Mouse (Mus musculus): Measurements from ENCODE around the gene Gripap1.
A peak's percentile ranks its signal among the peaks of the same experiment; 100 is the strongest.

Gene Gripap1

DNA sequence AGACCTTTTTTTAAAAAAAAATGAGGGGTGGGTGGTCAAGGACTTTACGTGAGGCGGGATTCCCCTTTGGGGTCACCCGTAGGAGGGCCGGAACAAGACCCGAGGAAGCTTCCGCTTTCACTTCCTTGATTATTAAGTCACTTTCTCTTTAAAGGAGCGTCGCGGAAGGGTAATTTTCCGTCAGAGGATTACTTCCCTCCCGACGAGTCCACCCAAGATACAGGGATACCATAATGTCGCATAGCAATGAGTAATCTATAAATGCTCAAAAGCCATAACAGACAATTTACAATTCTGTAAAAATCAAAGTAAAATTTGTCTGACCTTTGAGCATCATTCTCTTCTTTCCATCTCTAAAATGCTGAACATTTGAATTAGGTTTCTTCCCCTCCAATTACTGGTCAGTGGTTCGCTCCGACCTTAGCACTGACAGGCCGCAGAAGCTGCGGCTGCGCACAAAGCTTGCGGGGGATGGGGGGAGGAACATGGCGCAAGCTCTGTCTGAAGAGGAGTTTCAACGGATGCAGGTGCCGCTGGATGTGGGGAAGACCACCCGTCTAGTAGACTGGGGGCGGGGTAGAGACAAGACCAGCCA lies at the start of gene Gripap1:
Gene Gripap1 (plus strand): TSS at position 224 of the 595 bp plus-strand sequence.
- peak; percentile 83 for DNase-seq

DNA sequence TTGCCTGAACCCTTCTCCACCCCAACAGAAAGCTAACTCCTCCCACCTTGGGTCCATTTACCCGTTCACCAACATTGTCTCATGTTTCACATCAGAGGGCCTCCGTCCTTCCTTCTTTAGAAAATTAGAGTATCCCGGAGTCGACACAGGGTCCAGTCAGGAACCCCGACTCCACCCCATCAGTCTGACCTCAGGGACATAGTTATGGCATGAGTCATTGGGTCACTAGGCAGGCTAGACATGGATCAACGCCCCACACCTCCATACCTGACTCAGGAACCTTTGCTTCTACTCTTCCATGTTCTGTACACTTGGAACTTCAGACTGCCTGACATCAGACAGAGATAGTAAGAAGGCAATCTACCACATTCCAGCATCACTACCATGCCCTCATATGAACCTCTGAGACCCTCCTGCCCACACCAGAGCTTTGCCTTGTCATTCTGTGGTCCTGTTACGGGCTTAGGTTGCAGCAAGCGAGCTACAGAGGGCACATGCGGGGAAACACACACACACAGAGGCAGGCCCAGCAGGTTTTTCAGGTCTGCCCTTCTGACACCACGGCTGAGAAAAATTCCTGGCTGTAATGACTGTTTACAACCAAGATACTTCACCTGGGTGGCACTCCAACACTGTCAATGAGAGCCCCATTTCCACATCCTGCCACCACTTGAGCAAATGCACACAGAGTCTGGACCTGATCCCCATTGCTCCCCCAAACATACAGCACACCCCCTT lies 49.3 kb upstream of the Gripap1 start:
- DNase-seq = peak; percentile 38

DNA sequence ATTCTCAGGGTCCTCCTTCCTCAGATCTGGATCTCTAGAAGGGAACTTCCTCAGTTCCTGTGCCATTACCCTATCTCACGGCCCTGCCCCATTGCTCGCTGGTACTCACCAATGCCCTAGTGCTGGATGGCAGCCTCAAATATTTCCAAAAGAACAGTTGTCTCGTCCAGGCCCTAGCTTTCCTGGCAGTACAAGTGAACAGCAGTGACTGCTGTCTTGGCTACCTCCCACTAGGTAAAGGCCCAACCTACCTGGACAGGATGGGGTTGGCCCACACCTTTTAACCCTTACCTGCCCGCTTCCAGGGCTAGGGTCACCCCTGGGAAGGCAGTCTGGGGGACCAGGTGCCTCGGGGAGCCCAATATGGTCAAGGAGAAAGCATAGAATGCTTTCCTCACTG lies 48.5 kb upstream of the Gripap1 start:
- DNase-seq = no peak

DNA sequence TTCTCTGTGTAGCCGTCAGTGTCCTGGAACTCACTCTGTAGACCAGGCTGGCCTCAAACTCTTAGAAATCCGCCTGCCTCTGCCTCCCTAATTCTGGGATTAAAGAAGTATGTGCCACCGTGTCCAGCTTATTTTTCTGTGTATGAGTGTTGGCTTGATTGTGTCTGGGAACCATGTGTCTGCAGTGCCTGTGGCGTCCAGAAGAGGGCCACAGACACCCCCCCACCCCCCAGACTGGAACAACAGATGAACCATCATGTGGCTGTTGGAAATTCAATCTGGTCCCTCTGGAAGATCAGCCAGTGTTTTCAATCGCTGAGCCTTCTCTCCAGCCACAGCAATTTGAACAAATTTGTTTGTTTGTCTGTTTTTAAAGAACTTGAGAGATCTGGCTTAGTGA lies 46.1 kb upstream of the Gripap1 start:
- no peak for DNase-seq

DNA sequence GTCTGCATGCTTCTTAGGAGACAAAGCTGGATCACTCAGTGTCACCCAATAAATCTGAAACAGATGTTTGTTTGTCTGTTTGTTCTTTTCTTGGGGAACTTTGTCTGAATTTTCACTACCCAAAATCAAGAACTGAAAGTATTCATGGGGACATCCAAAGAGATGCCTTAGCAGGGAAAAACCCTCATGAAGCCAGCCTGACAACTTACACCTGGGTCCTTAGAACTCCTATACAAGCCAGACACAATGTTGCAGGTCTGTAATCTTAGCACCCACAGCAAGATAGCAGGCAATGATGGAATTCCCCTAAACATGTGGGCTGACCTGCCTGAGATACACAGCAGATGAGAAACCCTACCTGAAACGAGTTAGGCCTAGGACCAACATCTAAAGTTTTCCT lies 44.6 kb upstream of the Gripap1 start:
- DNase-seq = no peak

DNA sequence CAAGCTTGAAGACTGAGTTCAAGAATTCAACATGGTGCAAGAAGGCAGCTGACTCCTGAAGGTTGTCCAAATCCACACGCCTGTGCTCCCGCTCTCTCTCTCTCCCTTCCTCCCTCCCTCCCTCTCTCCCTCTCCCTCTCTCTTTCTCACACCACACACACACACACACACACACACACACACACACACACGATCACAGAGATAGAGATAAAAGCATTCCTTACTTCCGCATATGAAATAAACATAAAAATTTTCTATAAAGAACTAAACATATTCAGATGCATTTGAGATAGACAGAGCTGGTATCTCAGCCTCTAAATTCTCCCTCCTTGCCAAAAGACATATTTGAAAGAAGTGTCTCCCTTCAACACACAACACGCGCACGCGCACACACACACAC lies 44.1 kb upstream of the Gripap1 start:
- no peak for DNase-seq

DNA sequence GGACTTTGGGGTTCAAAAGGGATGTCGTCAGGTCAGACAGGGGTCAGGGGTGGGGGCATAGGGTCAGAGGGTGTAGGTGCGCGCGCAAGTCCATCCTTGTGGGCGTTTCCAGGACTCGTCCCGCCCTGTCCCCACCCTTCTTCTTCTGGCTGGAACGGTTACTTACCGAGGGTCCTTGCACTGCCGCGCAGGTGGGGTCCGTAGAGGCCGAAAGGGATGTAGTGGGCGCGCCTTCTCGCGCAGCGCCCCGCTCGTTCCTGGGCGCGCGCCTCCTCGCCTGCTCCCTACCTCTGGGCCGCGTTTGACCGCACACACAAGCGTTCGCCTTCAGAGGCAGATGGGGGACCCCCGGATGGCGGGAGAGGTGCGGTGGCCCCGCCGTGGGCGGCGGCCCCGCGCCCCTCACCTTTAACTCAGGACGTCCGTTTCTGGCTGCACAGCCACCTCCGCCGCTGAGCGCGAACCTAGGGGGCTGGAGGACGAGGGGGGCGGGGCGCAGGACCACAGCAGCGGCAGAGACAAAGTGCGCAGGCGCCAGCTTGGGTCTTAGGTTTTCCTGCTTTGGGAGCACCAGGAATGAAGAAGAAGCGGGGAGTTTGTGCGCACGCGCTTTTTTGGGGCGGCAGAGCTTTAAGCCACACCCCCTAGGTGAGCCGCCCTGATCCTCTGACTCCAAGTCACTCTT lies 39.0 kb upstream of the Gripap1 start, which contains the start of gene Ccdc120:
Gene Ccdc120 (minus strand): TSS at position 474 of the 685 bp plus-strand sequence.
- peak; percentile 88 for DNase-seq

DNA sequence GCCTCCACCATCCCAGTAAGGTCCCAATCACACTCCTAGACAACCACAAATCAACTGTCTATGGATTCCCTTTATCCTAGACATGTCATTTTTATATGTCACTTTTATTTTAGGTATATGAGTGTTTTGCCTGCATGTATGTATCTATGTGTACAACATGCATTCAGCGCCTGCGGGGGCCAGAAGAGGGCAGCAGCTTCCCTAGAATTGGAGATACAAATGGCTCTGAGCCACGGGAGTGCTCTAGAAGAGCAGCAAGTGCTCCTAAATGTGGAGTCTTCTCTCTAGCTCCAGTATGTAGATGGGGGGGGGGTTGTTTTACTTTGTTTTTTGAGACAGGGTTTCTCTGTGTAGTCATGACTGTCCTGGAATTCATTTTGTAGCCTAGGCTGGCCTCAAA lies 35.9 kb upstream of the Gripap1 start:
- DNase-seq = peak; percentile 50

DNA sequence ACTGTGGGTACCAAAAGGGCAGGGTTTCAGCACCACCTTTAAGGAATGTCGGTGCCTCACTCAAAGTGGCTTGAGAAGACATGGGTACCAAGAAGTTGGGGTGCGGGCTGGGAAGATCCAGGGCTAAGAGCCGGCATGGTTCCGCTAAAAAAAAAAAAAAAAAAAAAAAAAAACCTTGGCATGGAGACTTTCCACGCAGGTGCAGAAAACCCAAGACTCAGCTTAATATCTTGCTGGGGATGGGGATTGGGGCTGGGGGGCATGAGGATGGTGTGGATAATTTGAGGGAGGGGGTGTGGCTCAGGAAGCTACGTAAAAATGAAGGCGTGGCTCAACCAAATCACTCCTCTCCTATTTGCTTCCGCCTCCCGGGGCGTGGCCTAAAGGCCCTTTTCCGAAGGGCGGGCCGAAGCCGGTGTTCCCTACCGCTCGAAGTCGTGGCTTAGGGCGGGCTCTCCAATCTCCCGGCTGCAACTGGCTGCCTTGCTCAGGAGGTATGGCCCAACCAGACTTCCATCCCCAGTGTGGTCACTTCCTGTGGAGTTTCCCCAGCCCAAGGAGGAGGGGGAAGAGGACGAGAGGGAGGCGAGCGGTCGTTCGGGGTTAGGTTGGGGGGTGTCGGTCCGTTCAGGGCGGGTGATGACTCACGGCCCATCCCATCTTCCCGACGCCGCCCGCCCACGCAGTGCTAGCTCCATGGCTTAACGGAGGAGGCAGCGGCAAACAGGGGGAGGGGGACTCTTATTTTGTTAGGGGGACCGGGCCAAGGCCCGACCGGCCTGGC lies 27.2 kb upstream of the Gripap1 start, which contains the start of gene Tfe3:
Gene Tfe3 (plus strand): TSS at position 424 of the 784 bp plus-strand sequence.
- DNase-seq = peak; percentile 95

DNA sequence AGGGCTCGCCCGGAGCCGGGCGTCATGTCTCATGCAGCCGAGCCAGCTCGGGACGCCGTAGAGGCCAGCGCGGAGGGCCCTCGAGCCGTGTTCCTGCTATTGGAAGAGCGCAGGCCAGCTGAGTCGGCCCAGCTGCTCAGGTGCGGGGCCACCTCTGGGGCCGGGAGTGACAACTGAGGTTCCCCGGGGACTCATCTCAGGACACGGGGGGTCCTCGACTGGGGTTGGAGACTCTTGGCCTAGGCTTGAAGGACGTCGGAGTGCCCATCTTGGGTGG lies 26.7 kb upstream of the Gripap1 start:
- DNase-seq = no peak

DNA sequence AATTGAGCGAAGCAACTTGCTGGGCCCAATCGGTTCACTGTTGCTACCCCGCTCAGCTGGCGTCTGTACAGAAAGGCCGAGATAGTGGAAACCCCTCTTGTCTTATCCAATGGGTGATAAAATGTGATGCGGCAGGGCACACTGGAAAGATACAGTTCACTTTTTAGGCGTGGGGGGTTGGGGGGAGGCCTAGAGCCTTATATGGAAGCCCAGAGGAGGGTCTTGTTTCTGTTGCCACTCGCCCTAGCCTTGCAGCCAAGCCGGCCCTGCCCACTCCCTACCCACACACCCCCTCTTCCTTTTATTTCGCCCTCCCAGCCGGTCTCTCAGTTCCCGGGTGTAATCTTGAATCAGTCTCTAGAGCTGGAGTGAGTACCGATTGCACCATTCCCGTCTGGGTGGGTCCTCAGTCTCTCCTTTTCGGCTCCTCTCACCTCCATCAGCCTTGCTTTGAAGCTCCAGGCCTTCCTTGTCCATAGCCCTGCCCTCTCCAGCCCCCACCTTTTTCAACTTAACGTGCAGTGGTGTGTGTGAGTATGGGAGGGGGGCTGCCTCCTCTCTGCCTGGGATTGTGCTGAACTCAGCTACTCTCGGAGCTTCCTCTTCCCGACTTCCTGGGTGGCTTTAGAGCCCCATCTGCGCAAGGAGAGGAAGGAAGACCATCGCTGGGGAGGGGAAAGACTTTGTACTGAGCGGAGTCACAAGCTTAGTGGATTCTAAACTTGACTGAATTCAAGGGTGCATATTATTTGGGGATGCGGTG lies 25.8 kb upstream of the Gripap1 start:
- DNase-seq = peak; percentile 50

DNA sequence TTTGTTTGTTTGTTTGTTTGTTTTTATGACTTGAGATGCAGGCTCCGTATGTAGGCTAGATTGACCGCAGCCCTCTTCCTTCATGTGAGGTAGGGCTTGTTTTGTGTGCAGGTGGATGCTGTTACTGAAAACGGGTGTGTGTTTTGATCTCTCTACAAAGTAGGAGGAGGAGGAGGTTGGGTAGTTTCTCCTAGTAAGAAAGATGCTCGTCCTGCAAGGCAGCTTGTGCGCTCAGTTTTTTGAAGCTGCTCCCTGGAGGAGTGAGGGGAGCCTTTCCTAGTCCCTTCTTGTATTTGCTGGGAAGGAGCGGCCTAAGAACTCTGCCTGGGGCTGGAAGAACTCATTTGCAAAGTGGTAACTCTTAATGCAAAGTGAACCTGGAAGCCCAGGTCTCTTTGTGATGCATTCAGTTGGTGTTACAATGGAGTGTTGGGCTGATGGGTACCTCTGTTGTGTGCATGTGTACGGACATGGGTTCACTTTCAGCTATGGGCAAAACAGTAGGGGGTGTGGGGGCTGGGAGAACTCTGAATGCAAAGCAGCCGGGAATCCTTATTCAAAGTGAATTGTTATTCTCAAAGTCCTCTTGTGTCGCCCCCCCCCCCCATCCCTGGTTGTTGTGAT lies 24.8 kb upstream of the Gripap1 start:
- no peak for DNase-seq

DNA sequence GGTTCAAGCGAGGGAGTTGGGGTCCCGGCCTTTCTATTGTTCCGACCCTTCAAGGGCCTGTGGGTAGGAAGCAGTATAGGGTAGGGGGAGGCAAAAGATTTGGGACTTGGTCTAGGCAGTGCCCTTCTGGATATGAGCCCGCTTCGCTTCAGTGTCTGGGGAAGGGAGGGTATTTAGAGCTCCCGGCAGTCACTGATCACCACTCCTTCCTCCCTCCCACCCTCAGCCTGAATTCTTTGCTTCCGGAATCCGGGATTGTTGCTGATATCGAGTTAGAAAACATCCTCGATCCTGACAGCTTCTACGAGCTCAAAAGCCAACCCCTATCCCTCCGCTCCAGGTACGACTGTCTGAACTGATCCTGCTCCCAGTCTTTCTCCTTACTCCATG lies 24.3 kb upstream of the Gripap1 start:
- peak; percentile 16 for DNase-seq

DNA sequence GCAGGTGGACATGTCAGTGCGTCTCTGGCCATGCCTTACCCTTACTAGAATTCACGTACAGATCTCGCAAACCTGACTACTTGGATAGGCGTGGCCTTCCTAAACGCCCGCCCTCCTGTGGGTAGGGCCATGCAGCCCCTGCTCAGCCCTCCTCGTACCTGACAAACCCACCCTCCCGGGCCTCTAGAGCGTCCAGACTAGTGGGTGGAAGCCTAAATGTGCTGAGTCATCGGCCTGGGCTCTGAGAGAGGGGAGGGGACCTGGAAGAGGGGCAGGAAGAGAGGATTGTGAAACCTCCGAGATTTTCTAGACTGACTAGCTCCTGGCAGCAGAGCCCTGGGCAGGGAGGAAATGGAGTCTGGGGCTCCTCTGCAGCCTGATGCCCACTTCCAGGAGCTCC lies 23.8 kb upstream of the Gripap1 start:
- peak; percentile 52 for DNase-seq

DNA sequence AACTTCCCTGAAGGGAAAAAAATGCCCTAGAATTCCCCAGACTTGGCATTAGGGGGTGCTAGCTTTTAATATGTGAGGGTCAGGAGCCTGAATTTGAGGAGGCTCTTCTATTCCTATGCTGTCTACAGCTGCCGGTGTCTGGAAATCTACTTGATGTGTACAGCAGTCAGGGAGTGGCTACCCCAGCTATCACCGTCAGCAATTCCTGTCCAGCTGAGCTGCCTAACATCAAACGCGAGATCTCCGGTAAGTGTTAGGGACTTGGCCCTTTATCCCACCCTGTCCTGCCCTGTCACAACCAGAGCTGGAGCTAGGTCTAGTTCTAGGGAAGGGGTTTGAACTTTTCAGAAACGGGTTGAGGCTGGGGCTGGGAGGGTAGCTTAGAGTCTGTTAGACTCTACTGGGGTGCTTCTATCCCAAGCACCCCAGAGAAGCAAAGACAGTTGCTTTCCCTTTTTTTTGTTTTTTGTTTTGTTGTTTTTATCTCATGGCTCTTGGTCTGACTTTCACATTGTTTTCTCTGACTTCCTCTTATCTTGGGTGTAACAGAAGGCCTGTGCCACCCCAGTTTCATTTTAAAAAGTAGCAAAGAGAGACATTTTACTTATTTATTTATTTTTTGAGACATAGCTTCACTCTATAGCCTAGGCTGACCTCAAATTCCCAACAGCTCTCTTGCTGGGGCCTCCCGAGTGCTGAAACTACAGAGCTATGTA lies 20.1 kb upstream of the Gripap1 start:
- no peak for DNase-seq

DNA sequence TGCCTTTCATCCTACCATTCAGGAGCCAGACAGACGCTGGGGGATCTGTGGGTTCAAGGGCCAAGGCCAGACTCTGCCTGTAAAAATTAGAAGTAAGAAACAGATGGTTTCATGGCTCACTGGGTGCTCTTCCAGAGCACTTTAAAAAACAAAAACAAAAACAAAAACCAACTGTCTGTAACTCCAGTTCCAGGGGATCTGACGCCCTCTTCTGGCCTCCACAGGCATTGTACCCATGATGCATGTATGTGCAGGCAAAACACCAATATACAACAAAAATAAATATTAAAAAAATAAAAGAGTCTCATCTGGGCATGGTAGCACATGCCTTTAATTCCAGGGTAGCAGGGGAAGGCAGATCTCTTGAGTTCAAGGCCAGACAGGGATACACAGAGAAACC lies 16.8 kb upstream of the Gripap1 start:
- peak; percentile 55 for DNase-seq

DNA sequence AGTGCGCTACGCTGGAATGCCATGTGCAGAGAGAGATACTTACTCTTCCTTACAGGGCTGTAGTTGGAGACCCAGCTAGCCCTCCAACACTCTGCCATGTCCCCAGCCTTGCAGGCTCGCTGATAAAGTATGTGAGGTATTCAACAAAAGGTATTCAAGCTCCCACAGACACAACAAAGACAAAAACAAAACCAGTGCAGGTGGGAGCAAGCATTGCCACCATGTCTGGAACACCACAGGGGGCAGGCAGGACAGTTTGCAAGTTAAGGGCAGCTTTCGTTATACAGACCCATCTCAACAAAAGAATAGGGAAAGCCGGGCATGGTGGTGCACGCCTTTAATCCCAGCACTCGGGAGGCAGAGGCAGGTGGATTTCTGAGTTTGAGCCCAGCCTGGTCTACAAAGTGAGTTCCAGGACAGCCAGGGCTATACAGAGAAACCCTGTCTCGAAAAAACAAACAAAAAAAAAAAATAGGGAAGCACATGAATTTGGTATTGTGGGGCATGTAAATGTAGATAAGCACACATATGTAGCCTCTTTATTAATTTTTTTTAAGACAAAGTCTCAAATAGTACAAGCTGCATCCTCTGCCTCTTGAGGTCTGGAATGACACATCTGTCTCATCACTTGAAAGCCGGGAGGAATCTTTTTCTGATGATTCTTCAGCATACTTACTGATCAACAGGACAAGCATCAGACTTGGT lies 13.9 kb upstream of the Gripap1 start:
- no peak for DNase-seq

DNA sequence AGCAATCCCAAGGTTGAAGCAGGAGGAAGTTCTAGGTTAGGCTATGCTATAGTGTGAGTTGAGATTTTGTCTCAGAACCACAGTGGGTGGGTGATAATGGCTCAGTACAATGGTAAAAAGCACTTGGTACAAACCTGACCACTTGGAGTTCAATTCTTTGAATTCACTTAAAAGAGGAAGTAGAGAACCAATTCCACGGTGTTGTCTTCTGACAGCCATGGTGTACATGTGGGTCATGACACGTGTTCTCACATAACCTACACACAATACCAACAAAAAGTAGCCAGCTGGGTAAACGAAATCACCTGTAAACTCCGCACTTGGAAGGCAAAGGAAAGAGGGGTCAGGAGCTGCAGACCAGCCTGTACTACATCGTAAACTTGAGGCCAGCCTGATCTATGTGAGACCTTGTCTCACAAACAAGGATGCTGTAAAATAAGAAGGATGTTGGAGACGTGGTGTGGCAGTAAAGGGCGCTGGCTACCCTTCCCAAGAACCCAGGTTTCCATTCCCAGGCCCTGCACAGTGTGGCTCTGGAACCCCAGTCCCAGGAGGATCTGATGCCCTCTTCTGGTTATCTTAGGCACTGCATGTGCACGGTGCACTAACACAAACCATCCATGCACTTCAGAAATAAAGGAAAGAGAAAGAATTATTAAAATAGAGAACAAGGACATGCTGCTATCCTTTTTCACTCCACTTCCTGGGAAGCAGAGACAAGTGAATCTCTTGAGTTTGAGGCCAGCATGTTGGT lies 13.1 kb upstream of the Gripap1 start:
- peak; percentile 78 for DNase-seq

DNA sequence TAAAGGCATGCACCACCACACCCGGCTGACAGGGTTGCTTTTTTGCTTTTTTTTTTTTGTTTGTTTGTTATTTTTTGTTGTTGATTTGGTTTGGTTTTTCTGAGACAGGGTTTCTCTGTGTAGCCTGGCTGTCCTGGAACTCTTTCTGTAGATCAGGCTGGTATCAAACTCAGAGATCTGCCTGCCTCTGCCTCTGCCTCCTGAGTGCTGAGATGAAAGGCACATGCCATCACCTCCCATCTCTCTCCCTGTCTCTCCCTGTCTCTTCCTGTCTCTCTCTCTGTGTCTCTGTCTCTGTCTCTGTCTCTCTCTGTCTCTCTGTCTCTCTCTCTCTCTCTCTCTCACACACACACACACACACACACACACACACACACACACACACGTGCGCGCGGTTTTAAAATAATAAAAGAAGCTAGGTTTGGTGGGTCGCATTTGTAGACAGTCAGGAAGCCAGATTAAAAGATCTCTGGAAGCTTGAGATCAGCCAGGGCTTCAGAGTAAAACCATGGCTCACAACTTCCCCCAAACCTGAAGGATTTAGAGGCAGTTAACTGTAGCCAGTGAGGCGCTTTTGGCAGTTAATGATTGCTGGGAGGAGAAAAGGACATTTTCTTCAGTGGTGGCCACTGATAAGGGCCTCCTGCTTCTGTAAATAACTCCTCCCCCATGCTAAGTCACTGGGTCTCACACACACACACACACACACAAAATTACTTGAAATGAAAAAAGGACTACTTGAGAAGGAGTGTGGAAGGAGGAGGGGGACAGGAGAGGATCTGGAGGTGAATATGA lies 10.9 kb upstream of the Gripap1 start:
- no peak for DNase-seq
